Mouse (Mus musculus): ENCODE measurements around the gene Plekha6. TPM values are rescaled to one million over a fixed set of nuclear protein-coding genes. Genes with fewer than 3 reads are reported as not detected.

Gene Plekha6
- polyA plus RNA-seq, 1 experiment from 2014 or later: 28.5 TPM

GRCm38 (mm10) chr1:133298816-133299215 is 134.8 kb downstream of the Plekha6 start:
- no peak overlapping the region for H3K9ac ChIP-seq (replicated peaks)
- H3K27me3 ChIP-seq: no peaks in the 10 kb centered on the region
- no peaks in the 10 kb centered on the region for H3K9me3 ChIP-seq
- no peak overlapping the region for H3K4me2 ChIP-seq (replicated peaks)
- H3K36me3 ChIP-seq: peaks cover 69% of the 10 kb centered on the region
- no peak for ATAC-seq
- H3K4me3 ChIP-seq (replicated peaks): no peak overlapping the region
- H3K27ac ChIP-seq: 0 out of 2 replicates have a peak overlapping the region, but pooled peaks have one; percentile 22
- WGBS: 50% methylated on average over 14 of the region's 14 CpGs
- H3K4me1 ChIP-seq (replicated peaks): peaks cover 31% of the 10 kb centered on the region

GRCm38 (mm10) chr1:133302540-133302939 is 138.5 kb downstream of the Plekha6 start:
- H3K36me3 ChIP-seq: peaks cover 39% of the 10 kb centered on the region
- peaks cover 27% of the 10 kb centered on the region for H3K4me1 ChIP-seq (replicated peaks)
- H3K9me3 ChIP-seq: no peaks in the 10 kb centered on the region
- 38% methylated on average over 3 of the region's 3 CpGs for WGBS
- ATAC-seq: no peak
- H3K4me2 ChIP-seq (replicated peaks): no peak overlapping the region
- peak overlapping the region; percentile 21 for H3K27ac ChIP-seq
- H3K4me3 ChIP-seq (replicated peaks): no peak overlapping the region
- H3K9ac ChIP-seq (replicated peaks): no peak overlapping the region
- H3K27me3 ChIP-seq: no peaks in the 10 kb centered on the region

GRCm38 (mm10) chr1:133306842-133307241 is 142.8 kb downstream of the Plekha6 start:
- peak; percentile 65 for ATAC-seq
- Histone ChIP-seq H3K9me3 (no peaks in the 10 kb centered on the region), H3K36me3 (peaks cover 10% of the 10 kb centered on the region; the same call in 1 of the 2 replicates), H3K27ac (no peak overlapping the region), H3K4me1 (replicated peaks) (peaks cover 24% of the 10 kb centered on the region), H3K4me3 (replicated peaks) (no peak overlapping the region), H3K9ac (replicated peaks) (no peak overlapping the region), H3K4me2 (replicated peaks) (no peak overlapping the region), H3K27me3 (no peaks in the 10 kb centered on the region)
- WGBS: under 1% methylated on average over 4 of the region's 4 CpGs

GRCm38 (mm10) chr1:133307318-133307717 is 143.3 kb downstream of the Plekha6 start:
- no peak overlapping the region for H3K4me3 ChIP-seq (replicated peaks)
- no peak overlapping the region for H3K9ac ChIP-seq (replicated peaks)
- H3K4me1 ChIP-seq (replicated peaks): peaks cover 23% of the 10 kb centered on the region
- H3K27ac ChIP-seq: no peak overlapping the region
- WGBS: 14% methylated on average over 6 of the region's 6 CpGs
- H3K4me2 ChIP-seq (replicated peaks): no peak overlapping the region
- H3K9me3 ChIP-seq: no peaks in the 10 kb centered on the region
- peak; percentile 46; the same call in 1 of the 2 replicates for ATAC-seq
- no peaks in the 10 kb centered on the region for H3K27me3 ChIP-seq
- H3K36me3 ChIP-seq: peaks cover 5% of the 10 kb centered on the region; the same call in 1 of the 2 replicates

- H3K9me3 ChIP-seq: no peaks in the 10 kb centered on the region
- no peak within 1 kb of the TSS for H3K4me3 ChIP-seq (replicated peaks)
- H3K27me3 ChIP-seq: no peaks in the 10 kb centered on the region
- H3K4me1 ChIP-seq (replicated peaks): peaks cover 24% of the 10 kb centered on the region
- H3K9ac ChIP-seq (replicated peaks): no peak within 1 kb of the TSS
- H3K36me3 ChIP-seq: no peaks in the 10 kb centered on the region
- H3K27ac ChIP-seq: no peak within 1 kb of the TSS
- ATAC-seq: no peak
- no peak within 1 kb of the TSS for H3K4me2 ChIP-seq (replicated peaks)
- WGBS: 76% methylated on average over 14 of the region's 14 CpGs
Observed at GRCm38 (mm10) chr1:133309652-133310267, 145.8 kb downstream of the Plekha6 start, which contains the start of gene Golt1a. Gene Golt1a, plus strand, starts transcription at chr1:133309800.

- H3K36me3 ChIP-seq: no peaks in the 10 kb centered on the region
- H3K9ac ChIP-seq (replicated peaks): no peak overlapping the region
- no peak overlapping the region for H3K4me2 ChIP-seq (replicated peaks)
- no peaks in the 10 kb centered on the region for H3K27me3 ChIP-seq
- no peaks in the 10 kb centered on the region for H3K9me3 ChIP-seq
- ATAC-seq: no peak
- H3K27ac ChIP-seq: peak overlapping the region; percentile 54; the same call in 1 of the 2 replicates
- 56% methylated on average over 4 of the region's 4 CpGs for WGBS
- peaks cover 24% of the 10 kb centered on the region for H3K4me1 ChIP-seq (replicated peaks)
- no peak overlapping the region for H3K4me3 ChIP-seq (replicated peaks)
Observed at GRCm38 (mm10) chr1:133311240-133311639, 147.2 kb downstream of the Plekha6 start.

GRCm38 (mm10) chr1:133311946-133312345 is 147.9 kb downstream of the Plekha6 start:
- H3K27me3 ChIP-seq: no peaks in the 10 kb centered on the region
- no peak overlapping the region for H3K4me3 ChIP-seq (replicated peaks)
- no peaks in the 10 kb centered on the region for H3K36me3 ChIP-seq
- 0 out of 2 replicates have a peak overlapping the region, but pooled peaks have one; percentile 28 for H3K9ac ChIP-seq (replicated peaks)
- H3K4me2 ChIP-seq (replicated peaks): no peak overlapping the region
- ATAC-seq: peak; percentile 69
- no peaks in the 10 kb centered on the region for H3K9me3 ChIP-seq
- H3K4me1 ChIP-seq (replicated peaks): peaks cover 22% of the 10 kb centered on the region
- peak overlapping the region; percentile 54 for H3K27ac ChIP-seq
- 19% methylated on average over 10 of the region's 10 CpGs for WGBS

- H3K36me3 ChIP-seq: no peaks in the 10 kb centered on the region
- H3K4me1 ChIP-seq (replicated peaks): peaks cover 16% of the 10 kb centered on the region
- no peak overlapping the region for H3K4me2 ChIP-seq (replicated peaks)
- WGBS: 21% methylated on average over 8 of the region's 8 CpGs
- H3K27me3 ChIP-seq: no peaks in the 10 kb centered on the region
- no peak for ATAC-seq
- H3K9me3 ChIP-seq: no peaks in the 10 kb centered on the region
- H3K9ac ChIP-seq (replicated peaks): no peak overlapping the region
- no peak overlapping the region for H3K27ac ChIP-seq
- H3K4me3 ChIP-seq (replicated peaks): no peak overlapping the region
Observed at GRCm38 (mm10) chr1:133314364-133314763, 150.4 kb downstream of the Plekha6 start.

GRCm38 (mm10) chr1:133315775-133316174 is 151.8 kb downstream of the Plekha6 start:
- no peaks in the 10 kb centered on the region; the same call in 1 of the 2 replicates for H3K27me3 ChIP-seq
- H3K27ac ChIP-seq: no peak overlapping the region
- no peaks in the 10 kb centered on the region for H3K9me3 ChIP-seq
- ATAC-seq: no peak
- H3K9ac ChIP-seq (replicated peaks): no peak overlapping the region
- H3K36me3 ChIP-seq: no peaks in the 10 kb centered on the region
- H3K4me2 ChIP-seq (replicated peaks): no peak overlapping the region
- WGBS: 84% methylated on average over 6 of the region's 6 CpGs
- H3K4me1 ChIP-seq (replicated peaks): peaks cover 16% of the 10 kb centered on the region
- no peak overlapping the region for H3K4me3 ChIP-seq (replicated peaks)

- H3K9ac ChIP-seq (replicated peaks): no peak overlapping the region
- H3K27ac ChIP-seq: no peak overlapping the region
- ATAC-seq: no peak
- 82% methylated on average over 4 of the region's 4 CpGs for WGBS
- H3K9me3 ChIP-seq: no peaks in the 10 kb centered on the region
- no peak overlapping the region for H3K4me3 ChIP-seq (replicated peaks)
- H3K4me1 ChIP-seq (replicated peaks): peaks cover 12% of the 10 kb centered on the region
- H3K27me3 ChIP-seq: no peaks in the 10 kb centered on the region; the same call in 1 of the 2 replicates
- H3K36me3 ChIP-seq: no peaks in the 10 kb centered on the region
- H3K4me2 ChIP-seq (replicated peaks): no peak overlapping the region
Observed at GRCm38 (mm10) chr1:133316577-133316976, 152.6 kb downstream of the Plekha6 start.

GRCm38 (mm10) chr1:133317149-133317548 is 153.1 kb downstream of the Plekha6 start:
- Histone ChIP-seq H3K27me3 (no peaks in the 10 kb centered on the region; the same call in 1 of the 2 replicates), H3K4me2 (replicated peaks) (no peak overlapping the region), H3K4me1 (replicated peaks) (peaks cover 7% of the 10 kb centered on the region), H3K27ac (no peak overlapping the region), H3K36me3 (no peaks in the 10 kb centered on the region), H3K4me3 (replicated peaks) (no peak overlapping the region), H3K9me3 (no peaks in the 10 kb centered on the region), H3K9ac (replicated peaks) (no peak overlapping the region)
- 72% methylated on average over 1 of the region's 1 CpGs for WGBS
- no peak for ATAC-seq

GRCm38 (mm10) chr1:133321267-133321925 is 157.4 kb downstream of the Plekha6 start, which contains the start of gene Kiss1:
Gene Kiss1, plus strand, starts transcription at chr1:133321875.
- no peaks in the 10 kb centered on the region for H3K9me3 ChIP-seq
- peak; percentile 53 for ATAC-seq
- H3K4me3 ChIP-seq (replicated peaks): no peak within 1 kb of the TSS
- no peak within 1 kb of the TSS for H3K9ac ChIP-seq (replicated peaks)
- no peaks in the 10 kb centered on the region for H3K36me3 ChIP-seq
- WGBS: 77% methylated on average over 13 of the region's 13 CpGs
- no peak within 1 kb of the TSS for H3K27ac ChIP-seq
- no peak within 1 kb of the TSS for H3K4me2 ChIP-seq (replicated peaks)
- peaks cover 4% of the 10 kb centered on the region; the same call in 1 of the 2 replicates for H3K27me3 ChIP-seq
- H3K4me1 ChIP-seq (replicated peaks): peaks cover 6% of the 10 kb centered on the region; the same call in 1 of the 2 replicates
